Mouse (Mus musculus) midbrain, postnatal 0 days (tissue): ENCODE results near the gene Maml2. TPM values are rescaled to one million over a fixed set of nuclear protein-coding genes. Genes with fewer than 3 reads are reported as not detected.

Experiments
- ATAC-seq: fragments of 200-750 bp; cut with Nextera tagmentation; 2 replicates; pipeline ENCODE4 v1.8.0; 2017; ENCODE audit warnings: moderate number of reproducible peaks, mild to moderate bottlenecking, moderate TSS enrichment, moderate library complexity; ENCODE audit not compliant: low FRiP score
- DNase-seq: peaks from one replicate; pipeline ENCODE4 v3.0.0-alpha.2; 2015; ENCODE audit warnings: low spot score
- H3K27ac ChIP-seq: fragments of 300-500 bp; sonication (generic); 2 replicates; pipeline ENCODE4 v1.5.1; 2014; ENCODE audit warnings: low read depth, mild to moderate bottlenecking, low read length, mixed read lengths
- H3K27me3 ChIP-seq: fragments of 300-500 bp; sonication (generic); 2 replicates; pipeline ENCODE4 v1.6.1; 2014; ENCODE audit warnings: low read length, control low read depth, mixed read lengths; ENCODE audit not compliant: insufficient read depth
- H3K36me3 ChIP-seq: fragments of 300-500 bp; sonication (generic); 2 replicates; pipeline ENCODE4 v1.6.1; 2014; ENCODE audit warnings: low read length, control low read depth, mixed read lengths; ENCODE audit not compliant: insufficient read depth
- H3K4me1 ChIP-seq: fragments of 300-500 bp; sonication (generic); 2 replicates; pipeline ENCODE4 v1.6.1; 2014; ENCODE audit warnings: mild to moderate bottlenecking, control low read depth, antibody characterized with exemption, low read length, mixed read lengths; ENCODE audit not compliant: insufficient read depth
- H3K4me2 ChIP-seq: fragments of 300-500 bp; sonication (generic); 2 replicates; pipeline ENCODE4 v1.6.1; 2014; ENCODE audit warnings: low read depth, mild to moderate bottlenecking, low read length, mixed read lengths; ENCODE audit not compliant: poor library complexity, severe bottlenecking
- H3K4me3 ChIP-seq: fragments of 300-500 bp; sonication (generic); 2 replicates; pipeline ENCODE4 v1.5.1; 2014; ENCODE audit warnings: low read depth, mild to moderate bottlenecking, low read length, moderate library complexity
- H3K9ac ChIP-seq: fragments of 300-500 bp; sonication (generic); replicated peaks from 2 replicates; pipeline ENCODE4 v1.6.1; 2014; ENCODE audit warnings: mild to moderate bottlenecking, low read length, moderate library complexity, mixed read lengths; ENCODE audit not compliant: poor library complexity, severe bottlenecking
- H3K9me3 ChIP-seq: fragments of 300-500 bp; sonication (generic); 2 replicates; pipeline ENCODE4 v1.6.1; 2016; ENCODE audit warnings: low read length, control low read depth
- CTCF ChIP-seq: IDR thresholded peaks from 2 replicates; pipeline ENCODE4 v1.5.1; 2016; ENCODE audit warnings: antibody characterized with exemption, mild to moderate bottlenecking
- WGBS: fragments of 180-500 bp; shearing (Covaris S2); extraction: QIAGEN DNeasy Blood & Tissue Kit; methylation state at CpG from one replicate; pipeline ENCODE4 v1.1.7; 2014; 5-methylcytosine and 5-hydroxymethylcytosine counted together
- polyA plus RNA-seq: library from polyadenylated mRNA; unstranded; fragments of >200 nt; fragmentation: Nextera tagmentation; extraction: Ambion mirVana; gene quantifications from 2 replicates; pipeline ENCODE4 v1.2.1, GENCODE M21; 2015
- total RNA-seq: library from RNA; depleted of rRNA; stranded (reverse); fragments of >200 nt; gene quantifications from 2 replicates; pipeline ENCODE4 v1.2.3, GENCODE M21; 2014

Gene Maml2
- total and polyA plus RNA-seq, 2 experiments from 2014 or later: 9.1 to 9.2 TPM

DNA sequence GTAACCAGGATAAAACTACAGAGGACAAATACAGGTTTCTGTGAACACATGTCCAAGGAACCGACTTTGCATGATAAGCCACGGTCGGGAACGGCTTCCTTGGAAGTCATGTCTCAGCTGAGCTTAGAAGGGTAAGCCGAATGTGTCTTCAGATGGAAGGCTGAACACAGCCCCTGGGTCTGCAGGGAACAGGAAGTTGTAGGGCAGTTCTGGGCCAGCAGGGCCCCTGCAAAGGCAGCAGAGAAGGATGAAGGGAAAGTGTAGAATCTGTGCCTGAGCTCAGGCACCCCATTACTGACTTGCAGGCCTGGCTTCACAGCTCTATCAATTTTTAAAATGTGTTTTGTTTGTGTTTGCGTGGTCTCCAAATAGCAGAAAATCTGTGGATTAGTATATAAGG is 171.0 kb downstream of the Maml2 start:
- Histone ChIP-seq H3K9ac (no peak overlapping the region), H3K27ac (no peak overlapping the region), H3K4me3 (no peak overlapping the region), H3K27me3 (no peaks in the 10 kb centered on the region), H3K36me3 (no peaks in the 10 kb centered on the region), H3K9me3 (no peaks in the 10 kb centered on the region), H3K4me2 (no peak overlapping the region), H3K4me1 (no peaks in the 10 kb centered on the region)
- no peak for ATAC-seq
- peak; percentile 7; the same call in 1 of the 2 replicates for TF ChIP-seq CTCF
- no peak for DNase-seq
- 76% methylated on average over 6 of the region's 6 CpGs for WGBS

DNA sequence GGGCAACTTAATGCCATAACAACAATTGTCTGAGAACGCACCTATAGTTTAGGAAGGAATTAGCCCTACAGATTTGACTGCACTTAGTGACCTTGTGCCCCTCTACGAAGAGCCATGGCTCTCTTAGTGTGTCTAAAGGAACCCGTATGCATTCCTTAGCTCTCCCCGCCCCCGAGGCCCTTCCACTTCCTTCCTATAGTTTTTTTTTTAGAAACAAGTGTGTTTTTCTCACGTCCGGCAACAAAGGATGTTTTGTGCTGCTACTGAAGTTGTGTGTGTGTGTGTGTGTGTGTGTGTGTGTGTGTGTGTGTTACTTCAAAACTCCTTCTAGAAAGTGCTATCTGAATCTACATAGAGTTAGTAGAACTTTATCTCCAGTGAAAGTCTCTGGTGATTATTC is 172.3 kb downstream of the Maml2 start:
- 59% methylated on average over 7 of the region's 7 CpGs for WGBS
- Histone ChIP-seq H3K9me3 (no peaks in the 10 kb centered on the region), H3K27ac (no peak overlapping the region), H3K27me3 (no peaks in the 10 kb centered on the region), H3K9ac (no peak overlapping the region), H3K4me1 (no peaks in the 10 kb centered on the region), H3K4me2 (no peak overlapping the region), H3K36me3 (no peaks in the 10 kb centered on the region), H3K4me3 (no peak overlapping the region)
- no peak for TF ChIP-seq CTCF
- DNase-seq (no peak), ATAC-seq (no peak)

DNA sequence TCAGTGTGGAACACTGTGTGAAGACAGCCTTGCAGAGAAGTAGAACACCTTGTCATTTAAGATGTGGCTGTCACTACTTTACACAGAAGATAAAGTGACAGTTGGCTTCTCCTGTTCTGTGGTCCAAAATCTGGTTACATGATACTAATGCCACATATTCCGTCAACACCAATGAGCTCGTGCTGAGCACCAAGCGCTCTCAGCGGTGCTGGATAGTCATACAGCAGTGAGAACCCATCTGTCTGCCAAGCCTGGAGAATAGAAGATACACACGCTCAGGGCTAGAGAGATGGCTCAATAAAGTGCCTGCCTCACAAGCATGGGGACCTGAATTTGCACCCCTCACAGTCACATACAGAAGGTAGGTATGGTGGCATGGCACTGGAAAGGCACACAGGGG is 177.2 kb downstream of the Maml2 start:
- ATAC-seq (no peak), DNase-seq (no peak)
- Histone ChIP-seq H3K9me3 (no peaks in the 10 kb centered on the region), H3K4me3 (no peak overlapping the region), H3K27me3 (no peaks in the 10 kb centered on the region), H3K27ac (no peak overlapping the region), H3K4me2 (no peak overlapping the region), H3K4me1 (no peaks in the 10 kb centered on the region), H3K9ac (no peak overlapping the region), H3K36me3 (no peaks in the 10 kb centered on the region)
- TF ChIP-seq CTCF: no peak
- 89% methylated on average over 5 of the region's 5 CpGs for WGBS

DNA sequence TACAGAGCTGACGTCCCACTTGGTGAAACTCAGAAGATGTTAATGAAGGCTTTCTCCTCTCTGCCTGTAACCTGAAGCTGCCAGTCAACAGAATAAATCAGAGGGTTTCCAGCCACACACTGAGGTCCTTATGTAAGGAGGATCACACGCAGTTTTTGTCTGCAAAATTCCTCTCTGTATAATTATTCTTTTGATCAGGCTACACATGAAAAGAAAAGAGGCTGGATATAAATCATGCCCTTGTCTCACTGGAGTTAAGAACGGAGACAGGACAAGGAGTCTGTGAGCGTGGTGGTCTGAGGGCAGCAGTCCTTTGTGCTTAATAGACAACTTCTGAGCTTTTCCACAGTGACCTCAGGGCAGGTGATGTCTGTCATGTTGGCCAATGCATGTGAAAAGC is 181.5 kb downstream of the Maml2 start:
- no peak for DNase-seq

DNA sequence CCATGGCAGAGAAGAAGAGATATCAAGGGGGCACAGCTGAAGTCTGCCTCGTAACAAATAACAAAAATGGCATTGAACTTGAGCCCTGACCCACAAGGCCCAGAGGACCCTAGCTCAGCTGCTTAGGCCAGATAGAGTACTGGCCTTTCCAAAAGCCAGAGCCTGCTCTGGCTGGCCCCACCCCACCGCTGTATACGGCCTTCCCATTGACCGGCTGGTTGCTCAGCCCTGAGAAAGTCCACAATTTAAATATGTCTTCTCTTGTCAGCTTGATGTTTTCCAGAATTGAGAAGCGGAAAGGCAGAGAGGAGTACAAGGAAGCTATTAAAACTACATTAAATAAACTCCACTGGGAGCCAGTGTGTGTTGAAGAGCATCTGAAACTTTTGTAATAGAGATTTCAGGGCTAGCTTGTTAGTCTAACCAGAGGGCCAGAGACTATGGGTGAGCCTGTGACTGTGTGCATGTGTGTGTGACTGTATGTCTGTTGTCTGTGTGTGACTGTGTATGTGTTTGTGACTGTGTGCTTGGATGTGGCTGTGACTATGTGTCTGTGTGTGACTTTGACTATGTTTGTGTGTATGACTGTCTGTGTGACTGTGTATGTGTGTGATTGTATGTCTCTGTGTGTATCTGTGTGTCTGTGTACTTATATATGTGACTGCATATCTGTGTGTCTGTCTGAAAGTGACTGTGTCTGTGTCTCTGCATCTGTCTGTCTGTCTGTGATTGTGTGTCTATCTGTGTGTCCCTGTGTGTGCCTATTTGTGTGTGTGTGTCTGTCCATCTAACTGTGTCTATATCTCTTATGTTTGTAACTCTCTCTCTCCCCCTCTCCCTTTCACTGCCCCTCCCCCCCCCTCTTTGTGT is 185.7 kb downstream of the Maml2 start:
- Histone ChIP-seq H3K9me3 (no peaks in the 10 kb centered on the region), H3K27me3 (no peaks in the 10 kb centered on the region), H3K4me1 (0 out of 2 replicates have a peak, but pooled peaks cover 3% of the 10 kb centered on the region), H3K36me3 (no peaks in the 10 kb centered on the region), H3K27ac (no peak overlapping the region), H3K4me3 (no peak overlapping the region), H3K9ac (no peak overlapping the region), H3K4me2 (no peak overlapping the region)
- no peak for TF ChIP-seq CTCF
- no peak for DNase-seq
- WGBS: 70% methylated on average over 5 of the region's 5 CpGs
- ATAC-seq: no peak

More for the DNA sequence above, 181.5 kb downstream of the Maml2 start:
- Histone ChIP-seq H3K4me2 (no peak overlapping the region), H3K27ac (no peak overlapping the region), H3K4me1 (no peaks in the 10 kb centered on the region), H3K4me3 (no peak overlapping the region), H3K9ac (no peak overlapping the region), H3K36me3 (no peaks in the 10 kb centered on the region), H3K27me3 (no peaks in the 10 kb centered on the region), H3K9me3 (no peaks in the 10 kb centered on the region)
- TF ChIP-seq CTCF: no peak
- 13% methylated on average over 4 of the region's 4 CpGs for whole genome bisulfite sequencing
- ATAC-seq: peak; percentile 21
